ENCODE assay signal across 1 mouse cellular context in the genomic region with DNA sequence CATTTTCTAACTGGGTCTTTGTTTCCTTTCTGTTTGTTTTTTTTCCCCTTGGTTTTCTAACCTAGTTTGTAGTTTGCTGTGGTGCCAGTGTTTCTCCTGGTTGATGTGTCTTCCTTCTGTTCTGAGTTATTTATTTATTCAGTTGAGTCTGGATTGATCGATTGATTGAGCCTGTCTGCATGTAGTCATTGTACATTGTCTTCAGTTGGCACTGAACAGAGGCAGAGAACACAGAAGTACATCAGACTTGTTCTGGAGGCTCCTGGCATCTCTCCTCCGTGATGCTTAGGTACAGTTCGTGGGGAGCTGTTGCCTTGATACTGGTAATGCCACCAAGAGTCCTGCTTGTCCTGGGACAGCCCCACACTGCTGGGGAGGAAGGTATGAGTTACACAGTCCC.
TF ChIP-seq lines count a peak whose summit lies in the region.

No protein-coding gene starts in this region.

TF ChIP-seq in ES-E14, 5 proteins besides CTCF, POLR2A, EP300 and RAD21:
- TF ChIP-seq HCFC1 (IDR thresholded peaks at IDR 0.05; ENCODE audit: borderline replicate concordance, insufficient read depth, low read length) (no peak), CHD2 (IDR thresholded peaks at IDR 0.05; ENCODE audit: low read depth, low read length) (no peak), ZNF384 (IDR thresholded peaks at IDR 0.05; ENCODE audit: low read depth, low read length) (no peak), MAFK (IDR thresholded peaks at IDR 0.05; ENCODE audit: insufficient read depth, low read depth, low read length) (no peak), ZC3H11A (IDR thresholded peaks at IDR 0.05; ENCODE audit: borderline replicate concordance, low read depth, low read length) (no peak)
